Mouse (Mus musculus) myocyte (in vitro differentiated cells): ENCODE data around the gene Hist1h2ac.

Source experiments
- E2F4 ChIP-seq: IDR thresholded peaks from one replicate; pipeline ENCODE4 v1.6.1; 2011; ENCODE audit warnings: mild to moderate bottlenecking, control low read depth, moderate library complexity; ENCODE audit not compliant: insufficient read depth
- MYOD1 ChIP-seq, 3 experiments: IDR thresholded peaks; one replicate each; pipeline ENCODE4 v1.6.1; 2011; ENCODE audit warnings: control low read depth in 2 of 3, low read depth in 2 of 3, mild to moderate bottlenecking in 2 of 3, moderate library complexity in 1 of 3; ENCODE audit not compliant: insufficient read length in 2 of 3, control insufficient read depth in 1 of 3
- MYOG ChIP-seq, 3 experiments: IDR thresholded peaks; one replicate each; pipeline ENCODE4 v1.6.1; 2011; ENCODE audit warnings: control low read depth in 2 of 3, low read depth in 2 of 3, mild to moderate bottlenecking in 2 of 3; ENCODE audit not compliant: insufficient read length in 2 of 3, control insufficient read depth in 1 of 3, insufficient read depth in 1 of 3
- POLR2A ChIP-seq: IDR thresholded peaks from one replicate; pipeline ENCODE4 v1.6.1; 2011; ENCODE audit warnings: low read depth, mild to moderate bottlenecking, control low read depth, moderate library complexity; ENCODE audit not compliant: insufficient read length
- REST ChIP-seq: IDR thresholded peaks from one replicate; pipeline ENCODE4 v1.6.1; 2011; ENCODE audit warnings: mild to moderate bottlenecking, control low read depth, moderate library complexity; ENCODE audit not compliant: insufficient read depth, insufficient read length
- TCF12 ChIP-seq: IDR thresholded peaks from one replicate; pipeline ENCODE4 v1.6.1; 2011; ENCODE audit warnings: mild to moderate bottlenecking, control low read depth; ENCODE audit not compliant: poor library complexity, insufficient read depth, severe bottlenecking
- TCF3 ChIP-seq: IDR thresholded peaks from one replicate; pipeline ENCODE4 v1.6.1; 2011; ENCODE audit warnings: low read depth, control low read depth; ENCODE audit not compliant: insufficient read length
- USF1 ChIP-seq: IDR thresholded peaks from one replicate; pipeline ENCODE4 v1.6.1; 2011; ENCODE audit warnings: low read depth, mild to moderate bottlenecking, control low read depth, moderate library complexity

GRCm38 (mm10) chr13:23659636-23660366 is 23.9 kb downstream of the Hist1h2ac start:
- TF ChIP-seq USF1 (no peak), POLR2A (no peak), MYOD1 (IDR thresholded peaks at IDR 0.05; ENCODE audit: control insufficient read depth in 1 of 3, insufficient read length in 2 of 3, low read depth in 2 of 3) (no peak), REST (no peak), E2F4 (no peak), TCF12 (no peak), TCF3 (no peak), MYOG (IDR thresholded peaks at IDR 0.05; ENCODE audit: control insufficient read depth in 1 of 3, insufficient read depth in 1 of 3, insufficient read length in 2 of 3, low read depth in 2 of 3) (no peak)
